Mouse (Mus musculus) adrenal gland, postnatal 4 days (tissue): ENCODE measurements at regions not wholly inside any gene's neighbourhood (a gene's known extent, or its start where the extent isn't known, plus 50 kb on each side); places are given as distances from the start of the nearest gene placed in this dataset.

ENCODE experiments used
- DNase-seq, 2 experiments: peaks; one replicate each; pipeline ENCODE4 v3.0.0; 2021 to 2022; ENCODE audit warnings: low spot score in 2 of 2, mixed read lengths in 2 of 2

- no peak for DNase-seq
These were observed 208.4 kb upstream of the Gpr101 start for GRCm38 (mm10) chrX:57711914-57712313.

- no peak for DNase-seq
These were observed 205.7 kb upstream of the Gpr101 start for GRCm38 (mm10) chrX:57709115-57709877.

DNA sequence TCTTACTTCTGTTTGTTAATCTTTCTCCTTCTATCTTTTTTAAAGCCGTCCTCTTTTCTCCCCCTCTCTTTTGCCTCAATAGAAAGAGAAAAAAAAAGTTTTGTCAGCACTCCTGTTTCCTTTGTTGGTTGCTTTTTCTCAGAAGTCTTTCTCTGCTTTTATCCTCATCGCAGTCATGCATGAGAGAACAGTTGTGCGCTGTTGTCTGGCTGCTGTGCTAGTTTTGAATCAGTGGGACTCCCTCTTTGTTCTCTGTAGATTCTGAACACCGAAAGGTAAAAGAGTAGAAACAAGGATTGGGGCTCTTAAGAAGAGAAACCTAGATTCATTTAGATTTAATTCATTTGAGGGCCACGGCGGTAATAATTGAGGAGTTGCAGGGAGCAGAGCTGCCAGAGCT, 204.9 kb upstream of the Gpr101 start:
- DNase-seq: no peak

DNA sequence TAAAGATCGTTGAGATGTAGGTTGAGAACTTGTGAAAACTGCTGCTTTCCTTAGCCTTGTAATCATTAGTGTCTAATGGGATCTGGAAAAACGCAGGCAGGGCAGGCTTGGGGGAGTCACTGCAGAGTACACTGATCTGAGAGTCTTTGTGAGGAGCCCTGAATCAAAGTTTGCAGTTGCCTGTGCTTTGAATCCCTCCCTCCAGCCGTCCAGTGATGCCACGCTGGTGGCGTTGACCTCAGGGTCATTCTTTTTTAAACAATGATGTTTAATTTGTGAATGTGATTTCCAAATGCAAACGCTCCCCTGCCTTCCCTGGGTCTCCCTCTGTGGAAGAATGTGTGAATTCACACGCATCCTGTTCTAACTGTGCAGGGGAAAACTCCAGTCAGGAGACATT, 204.4 kb upstream of the Gpr101 start:
- no peak for DNase-seq

- no peak for DNase-seq
These were observed 203.2 kb upstream of the Gpr101 start for GRCm38 (mm10) chrX:57706683-57707308.

GRCm38 (mm10) chrX:57692506-57692905, 188.9 kb upstream of the Gpr101 start:
- peak in 1 of 2 experiments; percentile 3 for DNase-seq

DNA sequence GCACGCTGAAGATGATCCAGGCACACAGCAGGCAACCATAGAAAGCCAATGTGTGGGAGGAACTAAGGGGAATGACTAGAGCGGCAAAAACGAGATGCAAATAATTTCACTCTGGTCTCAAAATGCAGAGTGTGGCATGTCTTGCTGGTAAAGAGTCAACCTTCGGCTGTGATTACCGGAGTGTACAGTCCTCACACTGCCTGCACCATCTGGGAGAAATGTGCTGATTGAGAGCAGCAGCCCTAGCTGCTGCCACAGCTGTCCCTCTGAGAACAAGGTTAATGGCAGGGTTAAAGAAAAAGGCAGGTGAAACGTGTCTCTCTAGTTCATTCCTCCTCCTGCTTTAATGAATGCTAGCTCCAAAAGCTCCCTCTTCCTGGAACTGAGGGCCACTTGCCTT, 173.2 kb upstream of the Gpr101 start:
- no peak for DNase-seq

GRCm38 (mm10) chrX:57674955-57675354, 171.4 kb upstream of the Gpr101 start:
- peak in 1 of 2 experiments; percentile 3 for DNase-seq

GRCm38 (mm10) chrX:57659571-57659970, 156.0 kb upstream of the Gpr101 start:
- DNase-seq: no peak

- no peak for DNase-seq
These were observed 152.5 kb upstream of the Gpr101 start for GRCm38 (mm10) chrX:57656035-57656434.

- DNase-seq: no peak
These were observed 151.9 kb upstream of the Gpr101 start for GRCm38 (mm10) chrX:57655483-57655882.
